ENCODE assay signal across 8 mouse cellular contexts in the genomic region with DNA sequence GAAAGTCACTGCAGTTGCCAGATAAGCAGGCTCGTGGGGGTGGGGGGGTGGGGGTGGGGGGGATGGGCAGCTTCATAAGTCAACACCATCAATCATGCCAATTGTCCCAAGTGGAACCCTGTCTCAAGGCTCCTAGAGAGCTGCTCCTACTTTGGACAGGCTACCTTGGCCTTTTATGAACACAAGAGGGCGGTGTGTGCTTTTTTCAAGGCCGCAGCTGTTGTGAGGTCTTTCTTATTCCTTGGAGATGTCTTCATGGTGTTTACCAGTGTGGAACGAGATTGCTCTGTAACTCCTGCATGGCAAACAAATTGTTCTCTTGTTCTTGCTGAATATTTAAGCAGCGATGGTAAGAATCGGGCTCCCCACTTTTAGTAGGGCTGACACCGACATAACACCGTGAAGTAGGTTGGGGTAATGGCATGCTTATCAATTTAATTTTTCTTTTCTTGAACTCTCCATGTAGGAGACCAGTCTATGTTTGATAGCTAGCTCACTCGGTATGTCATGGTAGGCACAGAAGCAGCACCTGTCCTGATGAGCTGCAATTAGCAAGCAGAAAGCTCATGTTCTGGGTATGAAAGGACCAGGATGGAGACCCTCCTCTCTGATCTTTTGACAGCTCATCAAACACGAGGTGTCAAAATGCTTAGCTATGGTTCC.
DNase-seq lines count a peak whose midpoint lies in the region; ATAC-seq lines count a peak whose summit lies in the region.

No protein-coding gene starts in this region.

- no peaks in the 10 kb centered on the region for H3K36me3 ChIP-seq in embryonic facial prominence, embryonic 11.5 days (replicated peaks; ENCODE audit: control insufficient read depth, insufficient read depth, low read depth, low read length)
- H3K36me3 ChIP-seq in hindbrain, embryonic 12.5 days: no peaks in the 10 kb centered on the region
- H3K36me3 ChIP-seq in midbrain, embryonic 15.5 days (replicated peaks): no peaks in the 10 kb centered on the region
- no peaks in the 10 kb centered on the region for H3K36me3 ChIP-seq in intestine, embryonic 15.5 days

- H3K4me2 ChIP-seq in embryonic facial prominence, embryonic 11.5 days (ENCODE audit: low read depth, low read length): no peak overlapping the region
- H3K4me2 ChIP-seq in hindbrain, embryonic 12.5 days (replicated peaks): 0 out of 2 replicates have a peak overlapping the region, but pooled peaks have one; percentile 12
- H3K4me2 ChIP-seq in midbrain, embryonic 15.5 days: no peak overlapping the region; the same call in 1 of the 2 replicates
- no peak overlapping the region for H3K4me2 ChIP-seq in intestine, embryonic 15.5 days (replicated peaks)

- 0 out of 2 replicates have a peak, but pooled peaks have one; percentile 56 for ATAC-seq in embryonic facial prominence, embryonic 11.5 days (replicated peaks; ENCODE audit: insufficient number of reproducible peaks, low FRiP score, low TSS enrichment, low read depth)
- ATAC-seq in hindbrain, embryonic 12.5 days (ENCODE audit: low FRiP score): peak; percentile 86
- peak; percentile 86 for ATAC-seq in midbrain, embryonic 15.5 days (replicated peaks)
- no peak for ATAC-seq in megakaryocyte-erythroid progenitor cell, adult 5-6 weeks (replicated peaks; ENCODE audit: low FRiP score, low TSS enrichment, poor library complexity, severe bottlenecking)
- no peak for ATAC-seq in intestine, embryonic 15.5 days

- DNase-seq in 416B (ENCODE audit: low read depth): peak; percentile 26
- DNase-seq in NIH3T3 (ENCODE audit: low read depth): peak; percentile 87
- DNase-seq in embryonic facial prominence, embryonic 11.5 days (ENCODE audit: low spot score): peak; percentile 72
- DNase-seq in left cerebral cortex, adult 9 months (ENCODE audit: low spot score in 2 of 2): peak; percentile 22 to 66

- H3K27me3 ChIP-seq in embryonic facial prominence, embryonic 11.5 days (ENCODE audit: control insufficient read depth, insufficient read depth, low read length): no peaks in the 10 kb centered on the region
- H3K27me3 ChIP-seq in hindbrain, embryonic 12.5 days: no peaks in the 10 kb centered on the region
- H3K27me3 ChIP-seq in midbrain, embryonic 15.5 days (replicated peaks): no peaks in the 10 kb centered on the region
- H3K27me3 ChIP-seq in intestine, embryonic 15.5 days (replicated peaks): no peaks in the 10 kb centered on the region

- WGBS in embryonic facial prominence, embryonic 11.5 days: 47% methylated on average over 10 of the region's 10 CpGs
- 35% methylated on average over 10 of the region's 10 CpGs for WGBS in hindbrain, embryonic 12.5 days
- 25% methylated on average over 10 of the region's 10 CpGs for WGBS in midbrain, embryonic 15.5 days
- WGBS in intestine, embryonic 15.5 days: 48% methylated on average over 10 of the region's 10 CpGs

- no peak overlapping the region for H3K27ac ChIP-seq in embryonic facial prominence, embryonic 11.5 days (replicated peaks; ENCODE audit: low read depth, low read length)
- no peak overlapping the region for H3K27ac ChIP-seq in hindbrain, embryonic 12.5 days
- H3K27ac ChIP-seq in midbrain, embryonic 15.5 days: no peak overlapping the region
- no peak overlapping the region for H3K27ac ChIP-seq in intestine, embryonic 15.5 days

- H3K4me1 ChIP-seq in embryonic facial prominence, embryonic 11.5 days (ENCODE audit: control insufficient read depth, insufficient read depth, low read length): no peaks in the 10 kb centered on the region
- peaks cover 6% of the 10 kb centered on the region; the same call in 1 of the 2 replicates for H3K4me1 ChIP-seq in hindbrain, embryonic 12.5 days
- peaks cover 6% of the 10 kb centered on the region; the same call in 1 of the 2 replicates for H3K4me1 ChIP-seq in midbrain, embryonic 15.5 days
- H3K4me1 ChIP-seq in intestine, embryonic 15.5 days (replicated peaks): no peaks in the 10 kb centered on the region

- no peaks in the 10 kb centered on the region for H3K9me3 ChIP-seq in embryonic facial prominence, embryonic 11.5 days (replicated peaks; ENCODE audit: control insufficient read depth, low read length)
- no peaks in the 10 kb centered on the region for H3K9me3 ChIP-seq in hindbrain, embryonic 12.5 days (replicated peaks)
- H3K9me3 ChIP-seq in midbrain, embryonic 15.5 days: no peaks in the 10 kb centered on the region
- H3K9me3 ChIP-seq in intestine, embryonic 15.5 days: no peaks in the 10 kb centered on the region

- no peak overlapping the region for H3K4me3 ChIP-seq in embryonic facial prominence, embryonic 11.5 days (ENCODE audit: low read depth, low read length)
- no peak overlapping the region for H3K4me3 ChIP-seq in hindbrain, embryonic 12.5 days
- H3K4me3 ChIP-seq in midbrain, embryonic 15.5 days: no peak overlapping the region
- H3K4me3 ChIP-seq in intestine, embryonic 15.5 days (replicated peaks): no peak overlapping the region

- no peak overlapping the region for H3K9ac ChIP-seq in embryonic facial prominence, embryonic 11.5 days (replicated peaks; ENCODE audit: low read length)
- H3K9ac ChIP-seq in hindbrain, embryonic 12.5 days: no peak overlapping the region
- no peak overlapping the region for H3K9ac ChIP-seq in midbrain, embryonic 15.5 days
- H3K9ac ChIP-seq in intestine, embryonic 15.5 days: no peak overlapping the region

Comparison
In these comparisons a context has a peak if more than half of its experiments do, and no peak if none do; other contexts are left out.
1. DNase-seq: peak in every context shown above with its lines; median percentile 87 in NIH3T3; 72 in embryonic facial prominence, embryonic 11.5 days; 44 in left cerebral cortex, adult 9 months; 26 in 416B.
2. ATAC-seq: peak in embryonic facial prominence, embryonic 11.5 days (single experiment), hindbrain, embryonic 12.5 days (single experiment) and midbrain, embryonic 15.5 days (single experiment); none in megakaryocyte-erythroid progenitor cell, adult 5-6 weeks (single experiment) and intestine, embryonic 15.5 days (single experiment).